Mouse (Mus musculus) cortical plate, adult 2 months (tissue): ENCODE measurements around the gene Xrcc2.

ENCODE experiments used
- CTCF ChIP-seq: fragments of 200-500 bp; IDR thresholded peaks from 2 replicates; pipeline ENCODE4 v1.5.1; 2011; ENCODE audit warnings: mild to moderate bottlenecking, control low read depth, low read length; ENCODE audit not compliant: insufficient read depth; ENCODE audit errors: extremely low read depth
- POLR2A ChIP-seq: fragments of 200-500 bp; IDR thresholded peaks from 2 replicates; pipeline ENCODE4 v1.6.1; 2011; ENCODE audit warnings: mild to moderate bottlenecking, low read length, control low read depth; ENCODE audit not compliant: insufficient read depth; ENCODE audit errors: extremely low read depth

DNA sequence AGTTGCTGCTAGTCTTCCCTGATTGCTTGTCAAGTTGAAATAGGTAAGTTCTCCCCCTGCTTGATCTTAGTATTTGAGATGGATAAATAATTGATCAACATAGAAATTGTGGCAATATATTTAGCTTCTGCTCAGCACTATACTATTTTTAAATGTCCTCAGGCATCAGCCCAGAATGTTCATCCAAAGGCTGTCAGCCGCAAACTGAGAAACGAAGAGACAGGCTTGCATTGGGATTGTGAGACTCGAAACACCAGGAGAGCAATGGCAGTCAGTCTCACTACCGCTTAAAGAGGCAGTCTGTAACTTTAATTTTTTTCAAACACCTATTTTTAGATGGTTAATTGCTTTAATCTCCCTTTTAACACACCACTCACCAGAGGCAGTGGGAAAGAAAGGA lies 13.8 kb upstream of the Xrcc2 start:
- TF ChIP-seq POLR2A (no peak), CTCF (no peak)
